Mouse (Mus musculus) neutrophil, adult 59 days (primary cell): ENCODE results near the gene Galnt17. TPM values are rescaled to one million over a fixed set of nuclear protein-coding genes. Genes with fewer than 3 reads are reported as not detected.

Experiments used
- total RNA-seq, 2 experiments: library from RNA; stranded (reverse); gene quantifications; 1 replicate in 1 of 2; 2 replicates in 1 of 2; pipeline ENCODE4 v1.2.4; 2023

Galnt17 gene
- total RNA-seq, result not detected

GRCm38 (mm10) chr5:131308397-131308796 is at the start of gene Galnt17:
Gene Galnt17 (minus strand): TSS chr5:131308497.

